Mouse (Mus musculus) hindbrain, embryonic 13.5 days (tissue): Measurements from ENCODE around the gene Nfkbie. TPM values are rescaled to one million over a fixed set of nuclear protein-coding genes. Genes with fewer than 3 reads are reported as not detected.

Experiments
- ATAC-seq: fragments of 200-750 bp; cut with Nextera tagmentation; 2 replicates; pipeline ENCODE4 v1.8.0; 2017; ENCODE audit warnings: moderate TSS enrichment; ENCODE audit not compliant: low FRiP score
- H3K27ac ChIP-seq: fragments of 300-500 bp; sonication (generic); 2 replicates; pipeline ENCODE4 v1.5.1; 2015; ENCODE audit warnings: inconsistent platforms, mild to moderate bottlenecking, moderate library complexity
- H3K27me3 ChIP-seq: fragments of 300-500 bp; sonication (generic); 2 replicates; pipeline ENCODE4 v1.6.1; 2015; ENCODE audit warnings: mild to moderate bottlenecking, inconsistent platforms
- H3K36me3 ChIP-seq: fragments of 300-500 bp; sonication (generic); 2 replicates; pipeline ENCODE4 v1.6.1; 2015; ENCODE audit warnings: mild to moderate bottlenecking, inconsistent platforms
- H3K4me1 ChIP-seq: fragments of 300-500 bp; sonication (generic); replicated peaks from 2 replicates; pipeline ENCODE4 v1.6.1; 2015; ENCODE audit warnings: inconsistent platforms
- H3K4me2 ChIP-seq: fragments of 300-500 bp; sonication (generic); 2 replicates; pipeline ENCODE4 v1.6.1; 2015; ENCODE audit warnings: inconsistent platforms, mild to moderate bottlenecking, moderate library complexity
- H3K4me3 ChIP-seq: fragments of 300-500 bp; sonication (generic); 2 replicates; pipeline ENCODE4 v1.5.1; 2015; ENCODE audit warnings: mild to moderate bottlenecking, inconsistent platforms
- H3K9ac ChIP-seq: fragments of 300-500 bp; sonication (generic); 2 replicates; pipeline ENCODE4 v1.6.1; 2015; ENCODE audit warnings: mild to moderate bottlenecking, inconsistent platforms
- H3K9me3 ChIP-seq: fragments of 300-500 bp; sonication (generic); 2 replicates; pipeline ENCODE4 v1.6.1; 2016; ENCODE audit warnings: inconsistent platforms
- WGBS: fragments of 180-500 bp; shearing (Covaris S2); methylation state at CpG from one replicate; pipeline ENCODE4 v1.1.7; 2015; 5-methylcytosine and 5-hydroxymethylcytosine counted together
- polyA plus RNA-seq: library from polyadenylated mRNA; unstranded; fragments of >200 nt; fragmentation: Nextera tagmentation; extraction: Ambion mirVana; gene quantifications from 2 replicates; pipeline ENCODE4 v1.2.1, GENCODE M21; 2015

Nfkbie gene
- 5.6 and 6.5 TPM in 2 replicates for polyA plus RNA-seq

GRCm38 (mm10) chr17:45555452-45556106 lies at the start of gene Nfkbie:
Gene Nfkbie, plus strand, starts transcription at chr17:45555703.
- H3K4me3 ChIP-seq = peak within 1 kb of the TSS; percentile 58
- under 1% methylated on average over 45 of the region's 45 CpGs for WGBS
- peak within 1 kb of the TSS; percentile 85 for H3K9ac ChIP-seq
- ATAC-seq = peak; percentile 63
- H3K4me2 ChIP-seq = peak within 1 kb of the TSS; percentile 96
- peaks cover 24% of the 10 kb centered on the region for H3K4me1 ChIP-seq
- H3K36me3 ChIP-seq = no peaks in the 10 kb centered on the region
- 0 out of 2 replicates have a peak within 1 kb of the TSS, but pooled peaks have one; percentile 13 for H3K27ac ChIP-seq
- H3K27me3 ChIP-seq = peaks cover 24% of the 10 kb centered on the region
- no peaks in the 10 kb centered on the region for H3K9me3 ChIP-seq

GRCm38 (mm10) chr17:45505941-45506465 lies 49.5 kb upstream of the Nfkbie start:
- Histone ChIP-seq H3K4me2 (no peak overlapping the region), H3K4me1 (peaks cover 13% of the 10 kb centered on the region), H3K9me3 (no peaks in the 10 kb centered on the region), H3K27me3 (no peaks in the 10 kb centered on the region), H3K27ac (no peak overlapping the region), H3K36me3 (peaks cover 25% of the 10 kb centered on the region), H3K4me3 (no peak overlapping the region), H3K9ac (peak overlapping the region; percentile 13; the same call in 1 of the 2 replicates)
- ATAC-seq = peak; percentile 37
- WGBS = 70% methylated on average over 6 of the region's 6 CpGs

- under 1% methylated on average over 41 of the region's 42 CpGs for WGBS
- ATAC-seq = peak; percentile 95
- Histone ChIP-seq H3K4me2 (peak within 1 kb of the TSS; percentile 43), H3K9ac (peak within 1 kb of the TSS; percentile 81), H3K27ac (peak within 1 kb of the TSS; percentile 93), H3K36me3 (peaks cover 32% of the 10 kb centered on the region), H3K9me3 (no peaks in the 10 kb centered on the region), H3K4me1 (peaks cover 13% of the 10 kb centered on the region), H3K4me3 (peak within 1 kb of the TSS; percentile 71), H3K27me3 (no peaks in the 10 kb centered on the region)
Observed at GRCm38 (mm10) chr17:45506700-45507189, 48.8 kb upstream of the Nfkbie start, which contains the start of gene Aars2. Gene Aars2, plus strand, starts transcription at chr17:45506841.

GRCm38 (mm10) chr17:45510871-45511270 lies 44.6 kb upstream of the Nfkbie start:
- Histone ChIP-seq H3K36me3 (peaks cover 35% of the 10 kb centered on the region), H3K27me3 (no peaks in the 10 kb centered on the region), H3K9ac (no peak overlapping the region), H3K4me2 (no peak overlapping the region), H3K9me3 (no peaks in the 10 kb centered on the region), H3K27ac (no peak overlapping the region), H3K4me1 (peaks cover 13% of the 10 kb centered on the region), H3K4me3 (no peak overlapping the region)
- no peak for ATAC-seq
- 91% methylated on average over 4 of the region's 4 CpGs for WGBS

- Histone ChIP-seq H3K4me1 (peaks cover 9% of the 10 kb centered on the region), H3K4me3 (no peak overlapping the region), H3K4me2 (no peak overlapping the region), H3K27ac (no peak overlapping the region), H3K36me3 (peaks cover 35% of the 10 kb centered on the region), H3K9ac (no peak overlapping the region), H3K9me3 (no peaks in the 10 kb centered on the region), H3K27me3 (no peaks in the 10 kb centered on the region)
- 91% methylated on average over 4 of the region's 4 CpGs for WGBS
- no peak for ATAC-seq
Observed at GRCm38 (mm10) chr17:45511757-45512156, 43.7 kb upstream of the Nfkbie start.

- H3K36me3 ChIP-seq = peaks cover 41% of the 10 kb centered on the region
- peaks cover 11% of the 10 kb centered on the region; the same call in 1 of the 2 replicates for H3K4me1 ChIP-seq
- H3K9me3 ChIP-seq = no peaks in the 10 kb centered on the region
- ATAC-seq = no peak
- no peak overlapping the region for H3K9ac ChIP-seq
- H3K4me3 ChIP-seq = no peak overlapping the region
- WGBS = 59% methylated on average over 15 of the region's 15 CpGs
- H3K27ac ChIP-seq = no peak overlapping the region
- H3K27me3 ChIP-seq = no peaks in the 10 kb centered on the region
- no peak overlapping the region for H3K4me2 ChIP-seq
Observed at GRCm38 (mm10) chr17:45515204-45515726, 40.2 kb upstream of the Nfkbie start.

- 94% methylated on average over 10 of the region's 10 CpGs for WGBS
- H3K27ac ChIP-seq = no peak overlapping the region
- no peak overlapping the region for H3K4me3 ChIP-seq
- no peaks in the 10 kb centered on the region for H3K27me3 ChIP-seq
- no peak overlapping the region for H3K9ac ChIP-seq
- H3K4me2 ChIP-seq = no peak overlapping the region
- peaks cover 39% of the 10 kb centered on the region for H3K36me3 ChIP-seq
- H3K4me1 ChIP-seq = peaks cover 11% of the 10 kb centered on the region; the same call in 1 of the 2 replicates
- H3K9me3 ChIP-seq = no peaks in the 10 kb centered on the region
- no peak for ATAC-seq
Observed at GRCm38 (mm10) chr17:45515806-45516205, 39.7 kb upstream of the Nfkbie start.

GRCm38 (mm10) chr17:45516488-45516887 lies 39.0 kb upstream of the Nfkbie start:
- Histone ChIP-seq H3K36me3 (peaks cover 33% of the 10 kb centered on the region), H3K4me3 (no peak overlapping the region), H3K4me1 (peaks cover 11% of the 10 kb centered on the region; the same call in 1 of the 2 replicates), H3K27ac (no peak overlapping the region), H3K9ac (peak overlapping the region; percentile 36), H3K27me3 (no peaks in the 10 kb centered on the region), H3K9me3 (no peaks in the 10 kb centered on the region), H3K4me2 (no peak overlapping the region)
- ATAC-seq = peak; percentile 29; the same call in 1 of the 2 replicates
- WGBS = 53% methylated on average over 8 of the region's 8 CpGs

- WGBS = 93% methylated on average over 21 of the region's 21 CpGs
- H3K9me3 ChIP-seq = no peaks in the 10 kb centered on the region
- peaks cover 30% of the 10 kb centered on the region for H3K36me3 ChIP-seq
- H3K27ac ChIP-seq = no peak overlapping the region
- peak; percentile 8; the same call in 1 of the 2 replicates for ATAC-seq
- no peak overlapping the region for H3K4me2 ChIP-seq
- no peaks in the 10 kb centered on the region for H3K27me3 ChIP-seq
- no peak overlapping the region for H3K4me3 ChIP-seq
- H3K4me1 ChIP-seq = peaks cover 12% of the 10 kb centered on the region; the same call in 1 of the 2 replicates
- peak overlapping the region; percentile 36; the same call in 1 of the 2 replicates for H3K9ac ChIP-seq
Observed at GRCm38 (mm10) chr17:45517135-45517534, 38.4 kb upstream of the Nfkbie start.

GRCm38 (mm10) chr17:45517549-45518215 lies 37.8 kb upstream of the Nfkbie start:
- Histone ChIP-seq H3K4me3 (no peak overlapping the region), H3K27me3 (no peaks in the 10 kb centered on the region), H3K4me1 (peaks cover 17% of the 10 kb centered on the region), H3K9ac (no peak overlapping the region), H3K36me3 (peaks cover 30% of the 10 kb centered on the region), H3K27ac (no peak overlapping the region), H3K4me2 (no peak overlapping the region), H3K9me3 (no peaks in the 10 kb centered on the region)
- ATAC-seq = no peak
- WGBS = 93% methylated on average over 28 of the region's 28 CpGs

GRCm38 (mm10) chr17:45518766-45519475 lies 36.6 kb upstream of the Nfkbie start:
- H3K36me3 ChIP-seq = peaks cover 30% of the 10 kb centered on the region
- peaks cover 4% of the 10 kb centered on the region for H3K27me3 ChIP-seq
- no peak overlapping the region for H3K4me2 ChIP-seq
- H3K4me3 ChIP-seq = no peak overlapping the region
- WGBS = 79% methylated on average over 12 of the region's 12 CpGs
- peaks cover 28% of the 10 kb centered on the region for H3K4me1 ChIP-seq
- no peak for ATAC-seq
- H3K9ac ChIP-seq = peak overlapping the region; percentile 24; the same call in 1 of the 2 replicates
- no peak overlapping the region for H3K27ac ChIP-seq
- no peaks in the 10 kb centered on the region for H3K9me3 ChIP-seq
